Mouse (Mus musculus): Measurements from ENCODE around the gene Scimp. TPM values are rescaled to one million over a fixed set of nuclear protein-coding genes. Genes with fewer than 3 reads are reported as not detected.

Gene Scimp
- total and polyA plus RNA-seq, 3 experiments: 0.21 to 0.79 (median 0.30) TPM

GRCm38 (mm10) chr11:70826207-70826606, 13.8 kb upstream of the Scimp start:
- H3K36me3 ChIP-seq (replicated peaks in 1 of 2; ENCODE audit: control insufficient read depth in 1 of 2, insufficient read depth in 1 of 2, low read length in 1 of 2): no peaks in the 10 kb centered on the region
- H3K9ac ChIP-seq (ENCODE audit: insufficient read depth, low read depth): no peak overlapping the region
- H3K9me3 ChIP-seq (replicated peaks; ENCODE audit: low read length): peaks cover 7% of the 10 kb centered on the region
- H3K27me3 ChIP-seq (replicated peaks): peaks cover 16% of the 10 kb centered on the region
- no peak overlapping the region for H3K4me3 ChIP-seq (replicated peaks in 1 of 3; ENCODE audit: low read depth in 2 of 3, low read length in 2 of 3, poor library complexity in 1 of 3)
- in situ Hi-C loops (cut with MboI; ENCODE audit: low pct_ligation_motif_present, low pct_unique_long_range_greater_than_20kb, low sequenced_read_pairs): no loop called here
- H3K79me2 ChIP-seq (replicated peaks; ENCODE audit: control insufficient read depth, extremely low read depth, insufficient read depth, poor library complexity, severe bottlenecking): no peaks in the 10 kb centered on the region
- no peak overlapping the region for H3K27ac ChIP-seq (ENCODE audit: insufficient read depth, low read depth)
- peak; percentile 68 for DNase-seq (ENCODE audit: extremely low read depth)
- TF ChIP-seq GABPA (IDR thresholded peaks at IDR 0.05; ENCODE audit: insufficient replicate concordance, low read depth, low read length) (no peak), SMC3 (IDR thresholded peaks at IDR 0.05; ENCODE audit: low read depth, low read length) (peak; percentile 60), MAX (IDR thresholded peaks at IDR 0.05; ENCODE audit: low read length) (0 out of 2 replicates have a peak, but pooled peaks have one; percentile 60), RAD21 (IDR thresholded peaks at IDR 0.05; ENCODE audit: low read depth, low read length) (peak; percentile 49), CTCF (conservative IDR thresholded peaks at IDR 0.05 in 1 of 2, IDR thresholded peaks at IDR 0.05 in 1 of 2; ENCODE audit: low read depth in 2 of 2, low read length in 2 of 2) (peak in 1 of 2 experiments; percentile 73; a peak in 2 of 4 replicates), MYC (IDR thresholded peaks at IDR 0.05; ENCODE audit: low read depth, low read length) (peak; percentile 98)
- H3K4me1 ChIP-seq (ENCODE audit: control insufficient read depth in 1 of 2, insufficient read depth in 2 of 2): peaks cover 0 to 8% of the 10 kb centered on the region in 2 experiments; a peak in 3 of 4 replicates
- H3K4me2 ChIP-seq (ENCODE audit: insufficient read depth, low read depth, poor library complexity, severe bottlenecking): no peak overlapping the region
- dilution Hi-C loops (cut with MboI; ENCODE audit: extremely low pct_ligation_motif_present, extremely low pct_unique_long_range_greater_than_20kb, low sequenced_read_pairs): no loop called here

GRCm38 (mm10) chr11:70821728-70822591, 9.6 kb upstream of the Scimp start:
- no peak for DNase-seq (ENCODE audit: extremely low read depth)
- dilution Hi-C loops (cut with MboI; ENCODE audit: extremely low pct_ligation_motif_present, extremely low pct_unique_long_range_greater_than_20kb, low sequenced_read_pairs): no loop called here
- Histone ChIP-seq H3K36me3 (replicated peaks in 1 of 2; ENCODE audit: control insufficient read depth in 1 of 2, insufficient read depth in 1 of 2, low read length in 1 of 2) (no peaks in the 10 kb centered on the region), H3K79me2 (replicated peaks; ENCODE audit: control insufficient read depth, extremely low read depth, insufficient read depth, poor library complexity, severe bottlenecking) (no peaks in the 10 kb centered on the region), H3K4me1 (ENCODE audit: control insufficient read depth in 1 of 2, insufficient read depth in 2 of 2) (peaks cover 0 to 8% of the 10 kb centered on the region in 2 experiments; a peak in 3 of 4 replicates), H3K9ac (ENCODE audit: insufficient read depth, low read depth) (no peak overlapping the region), H3K27ac (ENCODE audit: insufficient read depth, low read depth) (no peak overlapping the region), H3K27me3 (replicated peaks) (peaks cover 6% of the 10 kb centered on the region), H3K4me2 (ENCODE audit: insufficient read depth, low read depth, poor library complexity, severe bottlenecking) (no peak overlapping the region), H3K4me3 (replicated peaks in 1 of 3; ENCODE audit: low read depth in 2 of 3, low read length in 2 of 3, poor library complexity in 1 of 3) (no peak overlapping the region), H3K9me3 (replicated peaks; ENCODE audit: low read length) (peaks cover 6% of the 10 kb centered on the region)
- in situ Hi-C loops (cut with MboI; ENCODE audit: low pct_ligation_motif_present, low pct_unique_long_range_greater_than_20kb, low sequenced_read_pairs): no loop called here
- TF ChIP-seq SIN3A (IDR thresholded peaks at IDR 0.05; ENCODE audit: low read length): no peak
- no peak for TF ChIP-seq RAD21 (IDR thresholded peaks at IDR 0.05; ENCODE audit: low read depth, low read length)

- H3K4me3 ChIP-seq (replicated peaks in 1 of 3; ENCODE audit: low read depth in 2 of 3, low read length in 2 of 3, poor library complexity in 1 of 3): no peak overlapping the region
- peaks cover 6% of the 10 kb centered on the region for H3K27me3 ChIP-seq (replicated peaks)
- no peak for DNase-seq (ENCODE audit: extremely low read depth)
- no peaks in the 10 kb centered on the region for H3K36me3 ChIP-seq (replicated peaks in 1 of 2; ENCODE audit: control insufficient read depth in 1 of 2, insufficient read depth in 1 of 2, low read length in 1 of 2)
- peaks cover 0 to 19% of the 10 kb centered on the region in 2 experiments; a peak in 3 of 4 replicates for H3K4me1 ChIP-seq (ENCODE audit: control insufficient read depth in 1 of 2, insufficient read depth in 2 of 2)
- no peak overlapping the region for H3K27ac ChIP-seq (ENCODE audit: insufficient read depth, low read depth)
- no peak overlapping the region for H3K9ac ChIP-seq (ENCODE audit: insufficient read depth, low read depth)
- no peak for TF ChIP-seq MEF2A (IDR thresholded peaks at IDR 0.05; ENCODE audit: borderline replicate concordance, low read depth, low read length)
- no peak for TF ChIP-seq POLR2A (IDR thresholded peaks at IDR 0.05; ENCODE audit: low read depth, low read length)
- dilution Hi-C loops (cut with MboI; ENCODE audit: extremely low pct_ligation_motif_present, extremely low pct_unique_long_range_greater_than_20kb, low sequenced_read_pairs) (no loop called here), in situ Hi-C loops (cut with MboI; ENCODE audit: low pct_ligation_motif_present, low pct_unique_long_range_greater_than_20kb, low sequenced_read_pairs) (no loop called here)
- H3K79me2 ChIP-seq (replicated peaks; ENCODE audit: control insufficient read depth, extremely low read depth, insufficient read depth, poor library complexity, severe bottlenecking): no peaks in the 10 kb centered on the region
- H3K9me3 ChIP-seq (replicated peaks; ENCODE audit: low read length): peaks cover 9% of the 10 kb centered on the region
- H3K4me2 ChIP-seq (ENCODE audit: insufficient read depth, low read depth, poor library complexity, severe bottlenecking): no peak overlapping the region
Observed at GRCm38 (mm10) chr11:70820120-70820519, 7.7 kb upstream of the Scimp start.
